Mouse (Mus musculus) gastrocnemius, adult 2 months (tissue): ENCODE results near the gene Rhbdd1. TPM values are rescaled to one million over a fixed set of nuclear protein-coding genes. Genes with fewer than 3 reads are reported as not detected.
A peak's percentile ranks its signal among the peaks of the same experiment; 100 is the strongest.

ENCODE experiments used
- DNase-seq: peaks from one replicate; pipeline ENCODE4 v3.0.0; 2022
- H3K27ac ChIP-seq: fragments of 200-600 bp; 2 replicates; pipeline ENCODE4 v1.8.1; 2022; ENCODE audit warnings: mild to moderate bottlenecking
- H3K4me3 ChIP-seq: fragments of 200-600 bp; 2 replicates; pipeline ENCODE4 v1.8.1; 2022; ENCODE audit warnings: mild to moderate bottlenecking, moderate library complexity
- CTCF ChIP-seq: fragments of 200-600 bp; IDR thresholded peaks from 2 replicates; pipeline ENCODE4 v1.8.1; 2022; ENCODE audit warnings: antibody characterized with exemption, mild to moderate bottlenecking, moderate library complexity
- intact Hi-C: fragments of 180-260 bp; cut with DNase I; formaldehyde crosslinking; loops from one replicate; pipeline ENCODE4 v1.15.1; 2025
- microRNA-seq: library from miRNA; unstranded; fragments of <30 nt; microRNA quantifications from one replicate; pipeline ENCODE4 v1.2.0, GENCODE M21; 2021
- total RNA-seq, 2 experiments: library from RNA; stranded (reverse); gene quantifications; 2 replicates each; pipeline ENCODE4 v1.2.3; 2021

The Rhbdd1 gene
- total RNA-seq, 2 experiments from 2014 or later = 8.4 to 8.5 TPM

- H3K4me3 ChIP-seq = no peak overlapping the region
- H3K27ac ChIP-seq = no peak overlapping the region
- DNase-seq = no peak
- intact Hi-C loops = no loop called here
- TF ChIP-seq CTCF = no peak
Measured at GRCm38 (mm10) chr1:82468872-82469271, 152.6 kb downstream of the Rhbdd1 start.

- intact Hi-C loops = no loop called here
- Histone ChIP-seq H3K4me3 (no peak overlapping the region), H3K27ac (no peak overlapping the region)
- DNase-seq = no peak
- no peak for TF ChIP-seq CTCF
Measured at GRCm38 (mm10) chr1:82470516-82471225, 154.4 kb downstream of the Rhbdd1 start.

GRCm38 (mm10) chr1:82473467-82473866 lies 157.2 kb downstream of the Rhbdd1 start:
- no peak for DNase-seq
- no peak for TF ChIP-seq CTCF
- no peak overlapping the region for H3K4me3 ChIP-seq
- intact Hi-C loops = no loop called here
- H3K27ac ChIP-seq = no peak overlapping the region

GRCm38 (mm10) chr1:82474461-82474961 lies 158.3 kb downstream of the Rhbdd1 start:
- no peak for TF ChIP-seq CTCF
- no peak for DNase-seq
- intact Hi-C loops = no loop called here
- H3K27ac ChIP-seq = peak overlapping the region; percentile 36
- H3K4me3 ChIP-seq = no peak overlapping the region

- no peak for DNase-seq
- Histone ChIP-seq H3K4me3 (no peak overlapping the region), H3K27ac (peak overlapping the region; percentile 36)
- intact Hi-C loops = loop anchor here (5.0 kb wide), 1 partner anchor 183 kb away; the partner anchor contains the start of gene Irs1
- TF ChIP-seq CTCF = no peak
Measured at GRCm38 (mm10) chr1:82475254-82475653, 159.0 kb downstream of the Rhbdd1 start.

GRCm38 (mm10) chr1:82475821-82476220 lies 159.6 kb downstream of the Rhbdd1 start:
- intact Hi-C loops = loop anchor here (1.0 to 5.0 kb wide), 2 partner anchors 184 to 1160 kb away; partner anchors contain the start of gene Irs1

GRCm38 (mm10) chr1:82476256-82476655 lies 160.0 kb downstream of the Rhbdd1 start:
- H3K4me3 ChIP-seq = peak overlapping the region; percentile 59
- intact Hi-C loops = loop anchor here (1.0 to 5.0 kb wide), 2 partner anchors 184 to 1160 kb away; partner anchors contain the start of gene Irs1
- TF ChIP-seq CTCF = no peak; the same call in 1 of the 2 replicates
- H3K27ac ChIP-seq = peak overlapping the region; percentile 36
- DNase-seq = peak; percentile 50

More at GRCm38 (mm10) chr1:82475821-82476220, 159.6 kb downstream of the Rhbdd1 start:
- Histone ChIP-seq H3K27ac (peak overlapping the region; percentile 36), H3K4me3 (peak overlapping the region; percentile 59)
- no peak for TF ChIP-seq CTCF
- no peak for DNase-seq

- intact Hi-C loops = loop anchor here (1.0 to 5.0 kb wide), 2 partner anchors 184 to 1160 kb away; partner anchors contain the start of gene Irs1
- peak; percentile 56 for DNase-seq
- H3K27ac ChIP-seq = peak overlapping the region; percentile 36; the same call in 1 of the 2 replicates
- TF ChIP-seq CTCF = no peak
- H3K4me3 ChIP-seq = peak overlapping the region; percentile 59; the same call in 1 of the 2 replicates
Measured at GRCm38 (mm10) chr1:82476746-82477145, 160.5 kb downstream of the Rhbdd1 start.

- Histone ChIP-seq H3K27ac (no peak overlapping the region), H3K4me3 (no peak overlapping the region)
- DNase-seq = no peak
- intact Hi-C loops = loop anchor here (5.0 kb wide), 1 partner anchor 188 kb away; the partner anchor contains the start of gene Irs1
- no peak for TF ChIP-seq CTCF
Measured at GRCm38 (mm10) chr1:82479696-82480487, 163.6 kb downstream of the Rhbdd1 start.

- no peak for TF ChIP-seq CTCF
- intact Hi-C loops = no loop called here
- DNase-seq = no peak
- H3K27ac ChIP-seq = no peak overlapping the region
- no peak overlapping the region for H3K4me3 ChIP-seq
Measured at GRCm38 (mm10) chr1:82482371-82482770, 166.1 kb downstream of the Rhbdd1 start.

GRCm38 (mm10) chr1:82486371-82486770 lies 170.1 kb downstream of the Rhbdd1 start:
- intact Hi-C loops = no loop called here
- no peak overlapping the region for H3K4me3 ChIP-seq
- TF ChIP-seq CTCF = no peak
- DNase-seq = no peak
- H3K27ac ChIP-seq = no peak overlapping the region

- TF ChIP-seq CTCF = no peak
- Histone ChIP-seq H3K4me3 (no peak overlapping the region), H3K27ac (no peak overlapping the region)
- intact Hi-C loops = no loop called here
- no peak for DNase-seq
Measured at GRCm38 (mm10) chr1:82491954-82492353, 175.7 kb downstream of the Rhbdd1 start.

Small RNAs within 50 kb of the gene (microRNA-seq; reads per million reads assigned to microRNA genes)
- gene Gm22112 = not detected

Other genes with a start within 250 kb of the Rhbdd1 start
- not detected for gene Gm9747, start 83.3 kb upstream of the Rhbdd1 start, total RNA-seq
- 10 to 100 TPM; 73.9 to 90.0 TPM for gene Irs1, start 25.0 kb upstream of the Rhbdd1 start, total RNA-seq